Mouse (Mus musculus) hindbrain, embryonic 11.5 days (tissue): Measurements from ENCODE around the gene Mras. TPM values are rescaled to one million over a fixed set of nuclear protein-coding genes. Genes with fewer than 3 reads are reported as not detected.

Experiments used
- ATAC-seq: fragments of 200-750 bp; cut with Nextera tagmentation; 2 replicates; pipeline ENCODE4 v1.8.0; 2017; ENCODE audit warnings: mild to moderate bottlenecking, moderate TSS enrichment, moderate library complexity; ENCODE audit not compliant: low FRiP score
- DNase-seq: peaks from one replicate; pipeline ENCODE4 v3.0.0-alpha.2; 2015; ENCODE audit warnings: low spot score
- H3K27ac ChIP-seq: fragments of 300-500 bp; sonication (generic); 2 replicates; pipeline ENCODE4 v1.5.1; 2014; ENCODE audit warnings: mild to moderate bottlenecking, low read depth, low read length
- H3K27me3 ChIP-seq: fragments of 300-500 bp; sonication (generic); 2 replicates; pipeline ENCODE4 v1.6.1; 2014; ENCODE audit warnings: mild to moderate bottlenecking, low read length, moderate library complexity, mixed read lengths; ENCODE audit not compliant: control insufficient read depth, insufficient read depth
- H3K36me3 ChIP-seq: fragments of 300-500 bp; sonication (generic); 2 replicates; pipeline ENCODE4 v1.6.1; 2014; ENCODE audit warnings: mild to moderate bottlenecking, low read length, moderate library complexity, mixed read lengths; ENCODE audit not compliant: control insufficient read depth, insufficient read depth
- H3K4me1 ChIP-seq: fragments of 300-500 bp; sonication (generic); replicated peaks from 2 replicates; pipeline ENCODE4 v1.6.1; 2014; ENCODE audit warnings: low read length, mixed read lengths; ENCODE audit not compliant: control insufficient read depth, insufficient read depth
- H3K4me2 ChIP-seq: fragments of 300-500 bp; sonication (generic); replicated peaks from 2 replicates; pipeline ENCODE4 v1.6.1; 2014; ENCODE audit warnings: mild to moderate bottlenecking, low read depth, low read length
- H3K4me3 ChIP-seq: fragments of 300-500 bp; sonication (generic); 2 replicates; pipeline ENCODE4 v1.5.1; 2014; ENCODE audit warnings: low read depth, low read length
- H3K9ac ChIP-seq: fragments of 300-500 bp; sonication (generic); 2 replicates; pipeline ENCODE4 v1.6.1; 2014; ENCODE audit warnings: low read depth, low read length
- H3K9me3 ChIP-seq: fragments of 300-500 bp; sonication (generic); 2 replicates; pipeline ENCODE4 v1.6.1; 2016; ENCODE audit warnings: low read length; ENCODE audit not compliant: control insufficient read depth
- WGBS: fragments of 180-500 bp; shearing (Covaris S2); extraction: QIAGEN DNeasy Blood & Tissue Kit; methylation state at CpG from one replicate; pipeline ENCODE4 v1.1.7; 2014; 5-methylcytosine and 5-hydroxymethylcytosine counted together
- polyA plus RNA-seq: library from polyadenylated mRNA; unstranded; fragments of >200 nt; fragmentation: Nextera tagmentation; extraction: Ambion mirVana; gene quantifications from 2 replicates; pipeline ENCODE4 v1.2.1, GENCODE M21; 2014

Gene Mras
- polyA plus RNA-seq, 1 experiment from 2014 or later: 20.7 TPM

DNA sequence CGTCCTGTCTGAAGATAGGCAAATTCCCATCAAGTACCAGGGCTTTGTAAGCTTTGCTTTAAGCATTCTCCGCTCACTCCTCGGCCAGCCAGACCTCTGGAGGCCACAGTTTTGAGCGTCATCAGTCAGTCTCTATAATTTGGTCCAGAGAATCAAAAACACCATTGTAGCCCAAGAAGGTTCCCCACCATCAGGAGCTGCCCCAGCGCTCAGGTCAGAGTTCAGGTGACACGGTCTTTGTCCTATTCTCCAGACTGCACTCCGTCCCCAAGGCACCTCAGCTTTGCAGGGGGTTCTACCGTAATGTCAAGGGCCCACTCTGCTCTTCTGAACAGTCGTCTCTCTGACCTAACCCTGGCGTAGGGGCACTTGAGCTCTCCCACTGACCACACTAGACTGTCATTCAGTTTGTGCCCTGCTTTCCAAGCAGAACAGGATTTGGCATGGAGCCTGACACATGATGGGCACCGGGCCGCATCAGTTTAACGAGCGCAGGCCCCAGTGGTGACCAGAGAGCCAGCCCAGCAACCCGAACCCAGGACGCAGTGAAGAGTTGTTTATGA, 1.5 kb downstream of the Mras start:
- H3K36me3 ChIP-seq: no peaks in the 10 kb centered on the region
- H3K9me3 ChIP-seq: no peaks in the 10 kb centered on the region
- DNase-seq (no peak), ATAC-seq (peak; percentile 47)
- WGBS: 15% methylated on average over 16 of the region's 16 CpGs
- peaks cover 13% of the 10 kb centered on the region for H3K27me3 ChIP-seq
- peak overlapping the region; percentile 77 for H3K27ac ChIP-seq
- 0 out of 2 replicates have a peak, but pooled peaks cover 5% of the 10 kb centered on the region for H3K4me1 ChIP-seq
- H3K4me2 ChIP-seq: peak overlapping the region; percentile 90
- H3K4me3 ChIP-seq: peak overlapping the region; percentile 79
- H3K9ac ChIP-seq: peak overlapping the region; percentile 92

DNA sequence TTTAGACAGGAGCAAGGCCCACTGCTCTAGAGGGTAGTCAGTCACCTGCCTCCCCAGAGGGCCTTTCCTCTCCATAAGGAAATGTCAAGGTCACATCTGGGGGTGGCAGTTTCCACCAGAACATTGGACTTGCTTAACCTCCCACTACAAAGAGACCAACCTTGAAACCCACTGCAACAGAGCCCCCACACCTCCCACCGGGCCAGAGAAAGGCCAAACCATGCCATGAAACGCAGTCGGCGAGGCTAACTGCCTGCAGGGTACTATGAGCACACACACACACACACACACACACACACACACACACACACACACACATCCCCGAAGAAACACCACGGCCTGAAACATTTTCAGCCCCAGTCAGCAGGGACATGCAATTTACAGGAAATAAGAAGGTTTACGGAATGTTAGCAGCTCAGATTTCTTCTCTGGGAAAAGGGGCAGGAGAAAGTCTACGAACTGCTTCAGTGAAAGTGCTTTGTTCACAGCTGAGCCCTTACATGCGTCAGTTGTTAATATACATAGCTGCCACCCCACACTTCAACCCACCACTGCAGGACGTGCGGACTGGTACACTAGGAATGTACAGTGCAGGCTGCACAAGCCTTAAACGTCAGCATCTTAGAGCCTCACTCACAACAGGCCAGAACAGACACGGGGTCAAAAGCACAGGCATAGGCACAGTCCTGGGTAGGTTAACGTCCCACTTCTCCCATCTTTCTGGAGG, 2.1 kb downstream of the Mras start:
- Histone ChIP-seq H3K4me3 (peak overlapping the region; percentile 79), H3K36me3 (no peaks in the 10 kb centered on the region), H3K9me3 (no peaks in the 10 kb centered on the region), H3K9ac (peak overlapping the region; percentile 92), H3K4me1 (0 out of 2 replicates have a peak, but pooled peaks cover 5% of the 10 kb centered on the region), H3K27ac (peak overlapping the region; percentile 42), H3K27me3 (peaks cover 13% of the 10 kb centered on the region), H3K4me2 (peak overlapping the region; percentile 90)
- 43% methylated on average over 14 of the region's 14 CpGs for WGBS
- ATAC-seq (0 out of 2 replicates have a peak, but pooled peaks have one; percentile 6), DNase-seq (peak; percentile 47)

GRCm38 (mm10) chr9:99432478-99432877, 4.7 kb downstream of the Mras start:
- DNase-seq: no peak
- Histone ChIP-seq H3K27me3 (peaks cover 4% of the 10 kb centered on the region), H3K4me3 (no peak overlapping the region), H3K4me1 (0 out of 2 replicates have a peak, but pooled peaks cover 5% of the 10 kb centered on the region), H3K36me3 (no peaks in the 10 kb centered on the region), H3K27ac (no peak overlapping the region), H3K4me2 (no peak overlapping the region), H3K9ac (no peak overlapping the region), H3K9me3 (no peaks in the 10 kb centered on the region)
- WGBS: 90% methylated on average over 4 of the region's 4 CpGs
- ATAC-seq: no peak

GRCm38 (mm10) chr9:99431963-99432362, 5.2 kb downstream of the Mras start:
- no peak overlapping the region for H3K27ac ChIP-seq
- no peak overlapping the region for H3K4me2 ChIP-seq
- no peaks in the 10 kb centered on the region for H3K36me3 ChIP-seq
- 85% methylated on average over 6 of the region's 6 CpGs for WGBS
- 0 out of 2 replicates have a peak, but pooled peaks cover 5% of the 10 kb centered on the region for H3K4me1 ChIP-seq
- no peak for DNase-seq
- no peaks in the 10 kb centered on the region for H3K27me3 ChIP-seq
- no peak overlapping the region for H3K9ac ChIP-seq
- no peak overlapping the region for H3K4me3 ChIP-seq
- H3K9me3 ChIP-seq: no peaks in the 10 kb centered on the region
- ATAC-seq: no peak

- Histone ChIP-seq H3K27me3 (no peaks in the 10 kb centered on the region), H3K4me2 (no peak overlapping the region), H3K27ac (no peak overlapping the region), H3K9ac (no peak overlapping the region), H3K4me1 (0 out of 2 replicates have a peak, but pooled peaks cover 5% of the 10 kb centered on the region), H3K4me3 (no peak overlapping the region), H3K36me3 (no peaks in the 10 kb centered on the region), H3K9me3 (no peaks in the 10 kb centered on the region)
- WGBS: 91% methylated on average over 8 of the region's 8 CpGs
- ATAC-seq (no peak), DNase-seq (no peak)
Measured at GRCm38 (mm10) chr9:99431346-99431745, 5.8 kb downstream of the Mras start.

DNA sequence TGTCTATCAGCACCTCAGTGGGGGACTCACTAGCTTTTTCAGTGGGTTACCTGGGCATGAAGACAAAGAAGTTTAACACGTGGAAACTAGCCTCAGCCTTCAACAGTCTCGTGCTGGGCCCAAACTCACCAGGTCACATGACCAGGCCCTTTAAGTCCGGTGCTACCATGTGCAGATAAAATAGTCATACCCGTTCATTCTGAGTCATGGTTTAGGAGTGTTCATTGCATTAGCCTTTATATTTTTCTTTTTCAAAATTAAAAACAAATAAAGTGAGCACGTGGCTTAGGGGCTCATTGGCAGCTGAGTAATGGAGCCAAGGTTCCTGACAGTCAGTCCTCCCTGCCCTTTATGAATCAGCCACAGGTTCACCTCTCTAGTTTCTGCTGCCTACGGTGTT, 6.4 kb downstream of the Mras start:
- Histone ChIP-seq H3K9ac (no peak overlapping the region), H3K9me3 (no peaks in the 10 kb centered on the region), H3K4me3 (no peak overlapping the region), H3K4me2 (no peak overlapping the region), H3K36me3 (no peaks in the 10 kb centered on the region), H3K27me3 (no peaks in the 10 kb centered on the region), H3K27ac (no peak overlapping the region), H3K4me1 (0 out of 2 replicates have a peak, but pooled peaks cover 5% of the 10 kb centered on the region)
- WGBS: 81% methylated on average over 6 of the region's 6 CpGs
- DNase-seq (no peak), ATAC-seq (no peak)

GRCm38 (mm10) chr9:99429845-99430244, 7.3 kb downstream of the Mras start:
- ATAC-seq (no peak), DNase-seq (no peak)
- no peak overlapping the region for H3K4me3 ChIP-seq
- 0 out of 2 replicates have a peak, but pooled peaks cover 2% of the 10 kb centered on the region for H3K4me1 ChIP-seq
- H3K9me3 ChIP-seq: no peaks in the 10 kb centered on the region
- 81% methylated on average over 3 of the region's 3 CpGs for WGBS
- H3K4me2 ChIP-seq: no peak overlapping the region
- H3K36me3 ChIP-seq: no peaks in the 10 kb centered on the region
- no peaks in the 10 kb centered on the region for H3K27me3 ChIP-seq
- H3K9ac ChIP-seq: no peak overlapping the region
- H3K27ac ChIP-seq: no peak overlapping the region

- no peak overlapping the region for H3K27ac ChIP-seq
- DNase-seq: no peak
Measured at GRCm38 (mm10) chr9:99428601-99429331, 8.4 kb downstream of the Mras start.

More at GRCm38 (mm10) chr9:99428601-99429331, 8.4 kb downstream of the Mras start:
- H3K9ac ChIP-seq: no peak overlapping the region
- no peaks in the 10 kb centered on the region for H3K36me3 ChIP-seq
- no peak for ATAC-seq
- H3K27me3 ChIP-seq: no peaks in the 10 kb centered on the region
- H3K4me1 ChIP-seq: no peaks in the 10 kb centered on the region
- H3K9me3 ChIP-seq: no peaks in the 10 kb centered on the region
- H3K4me2 ChIP-seq: no peak overlapping the region
- WGBS: 85% methylated on average over 11 of the region's 11 CpGs
- H3K4me3 ChIP-seq: no peak overlapping the region
